Mouse (Mus musculus): ENCODE measurements around the gene Srrm1.
"Not testable (repeated sequence)": the region's sequence is repeated elsewhere in the genome, so short reads cannot be mapped to it uniquely, and the experiment has no call there.

The Srrm1 gene

DNA sequence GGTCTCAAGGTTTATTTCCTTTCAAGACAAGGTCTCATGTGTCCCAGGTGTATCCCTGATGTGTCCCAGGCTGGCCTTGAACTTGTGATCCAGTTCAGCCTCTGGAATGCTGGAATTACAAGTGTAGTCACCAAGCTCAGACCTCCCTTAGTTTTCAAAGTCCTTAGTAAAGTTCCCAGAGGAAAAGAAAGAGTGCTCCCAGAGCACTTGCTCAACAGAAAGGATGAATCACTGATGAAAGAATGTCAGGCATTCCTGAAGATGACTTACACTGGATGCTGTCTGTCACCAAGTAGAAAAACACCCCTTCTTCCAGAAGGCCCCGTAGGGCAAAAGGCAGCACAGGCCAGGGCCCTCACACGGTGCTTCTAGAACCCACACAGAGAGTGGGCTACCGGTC, 52.0 kb downstream of the Srrm1 start:
- DNase-seq (ENCODE audit: low spot score in 2 of 2): no peak

DNA sequence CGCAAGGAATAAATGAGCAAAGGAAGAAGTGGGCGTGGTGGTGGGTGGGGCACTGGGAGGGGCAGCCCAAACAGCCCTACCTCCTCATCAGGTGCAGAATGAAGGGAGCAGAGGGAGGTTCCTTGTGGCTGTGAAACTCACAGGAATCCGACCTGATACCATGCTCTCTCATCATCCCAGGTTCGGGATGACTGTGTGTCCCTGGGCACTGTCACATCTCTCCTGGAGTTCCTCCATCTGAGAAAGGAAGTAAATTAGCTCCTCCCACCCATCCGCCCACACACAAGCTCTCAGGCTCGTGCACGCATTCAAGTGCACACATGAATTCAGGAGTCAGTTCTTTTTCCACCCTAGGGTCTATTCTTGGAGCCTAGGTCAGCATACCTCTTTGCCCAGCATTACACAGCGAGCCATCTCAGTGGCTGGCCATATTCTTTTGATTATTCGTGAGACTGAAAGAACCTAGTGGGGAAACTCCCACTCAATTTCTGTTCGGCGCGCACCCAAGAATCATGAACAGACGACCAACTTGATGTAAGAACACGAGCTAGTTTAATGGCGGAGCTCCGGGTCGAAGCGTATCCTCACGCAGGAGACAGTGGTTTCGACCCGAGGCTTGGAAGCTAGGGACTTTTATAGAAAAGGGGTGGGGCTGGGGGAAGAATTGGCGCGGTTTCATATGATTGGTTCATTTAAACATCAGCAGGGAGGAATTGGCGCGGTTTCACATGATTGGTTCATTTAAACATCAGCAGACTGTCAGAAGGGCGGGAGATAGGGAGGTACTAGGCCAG, 52.7 kb downstream of the Srrm1 start:
- DNase-seq (ENCODE audit: low spot score in 2 of 2): no peak

DNA sequence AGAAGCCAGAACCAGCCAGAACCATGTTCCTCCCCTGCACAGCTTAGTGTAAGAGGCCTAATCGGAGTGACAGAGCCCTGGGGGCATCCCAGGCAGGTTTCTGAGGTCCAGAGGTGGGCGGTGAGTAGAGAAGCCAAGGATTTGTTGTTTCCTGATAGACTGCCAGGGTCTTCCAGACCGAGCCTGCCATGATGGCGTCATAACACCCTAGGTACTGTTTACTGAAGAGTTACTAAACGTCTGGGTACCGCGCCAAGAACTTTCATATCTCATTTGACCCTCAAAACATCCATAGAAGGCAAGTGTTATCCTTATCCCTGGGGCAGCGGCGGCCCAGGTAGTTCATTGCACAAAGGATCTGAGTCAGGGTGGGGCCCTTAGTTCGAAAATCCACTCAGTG, 54.4 kb downstream of the Srrm1 start:
- no peak for DNase-seq (ENCODE audit: low spot score in 2 of 2)

DNA sequence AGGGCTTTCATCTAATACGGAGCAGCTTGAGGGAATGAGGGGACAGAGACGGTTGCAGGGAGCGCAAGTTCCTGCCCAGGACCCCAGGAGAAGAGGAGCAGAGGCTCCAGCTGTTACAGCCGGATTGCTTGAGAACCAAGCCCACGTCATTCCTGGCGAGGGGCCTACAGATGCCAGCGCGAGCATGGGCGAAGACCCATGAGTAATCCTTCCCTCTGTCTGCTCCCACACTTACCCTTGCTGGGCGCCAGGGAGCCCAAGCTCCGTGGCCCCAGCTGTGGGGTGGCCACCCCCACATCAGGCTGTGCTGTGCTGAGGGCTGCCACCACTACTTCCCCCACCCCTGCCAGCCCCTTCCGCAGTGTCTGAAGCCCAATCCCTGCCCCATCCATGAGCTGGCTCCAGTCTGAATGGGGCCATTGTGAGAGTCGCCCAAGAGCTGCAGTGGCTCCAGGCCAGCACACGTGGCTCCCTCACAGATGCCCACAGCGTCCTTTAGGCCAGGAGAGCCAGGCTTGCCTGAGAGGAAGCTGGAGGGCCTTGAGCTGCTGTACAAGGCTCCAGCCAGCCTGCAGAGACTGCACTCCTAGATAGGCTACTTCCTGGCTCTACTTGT, 55.1 kb downstream of the Srrm1 start:
- DNase-seq (ENCODE audit: low spot score in 2 of 2): no peak

DNA sequence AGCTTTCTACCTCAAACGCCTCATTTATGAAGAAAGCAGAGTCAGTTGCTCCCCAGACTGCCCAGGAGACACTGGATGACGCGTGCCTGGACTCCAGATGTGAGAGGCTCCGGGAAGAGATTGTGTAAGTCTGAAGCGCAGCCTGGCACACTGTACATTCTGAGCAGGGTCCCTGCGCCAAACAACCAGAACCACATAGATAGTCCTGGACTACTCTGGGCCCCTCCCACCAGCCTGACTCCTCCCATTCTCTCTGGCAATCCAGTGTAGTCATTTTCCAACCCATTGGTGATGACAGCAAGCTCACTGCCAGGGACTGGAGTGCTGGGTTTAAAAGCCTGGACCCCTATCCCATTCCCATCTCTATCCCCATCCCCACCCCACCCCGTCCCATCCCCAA, 56.0 kb downstream of the Srrm1 start:
- DNase-seq (ENCODE audit: low spot score in 2 of 2): no peak

DNA sequence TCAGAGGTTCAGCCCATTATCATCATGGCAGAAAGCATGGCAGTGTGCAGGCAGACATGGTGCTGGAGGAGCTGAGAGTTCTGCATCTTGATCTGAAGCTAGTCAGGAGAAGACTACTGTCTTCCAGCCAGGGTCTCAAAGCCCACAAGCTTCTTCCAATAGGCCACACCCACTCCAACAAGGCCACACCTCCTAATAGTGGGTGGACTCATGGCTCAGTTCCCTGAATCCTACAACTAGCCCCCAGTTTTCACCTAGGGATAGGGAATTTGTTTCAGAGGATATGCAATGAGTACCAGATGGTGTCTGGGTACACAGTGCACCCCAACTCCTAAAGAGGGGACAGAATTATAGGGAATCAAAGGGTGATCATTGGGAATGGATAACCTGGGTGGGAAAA, 56.6 kb downstream of the Srrm1 start:
- DNase-seq (ENCODE audit: low spot score in 2 of 2): no peak

DNA sequence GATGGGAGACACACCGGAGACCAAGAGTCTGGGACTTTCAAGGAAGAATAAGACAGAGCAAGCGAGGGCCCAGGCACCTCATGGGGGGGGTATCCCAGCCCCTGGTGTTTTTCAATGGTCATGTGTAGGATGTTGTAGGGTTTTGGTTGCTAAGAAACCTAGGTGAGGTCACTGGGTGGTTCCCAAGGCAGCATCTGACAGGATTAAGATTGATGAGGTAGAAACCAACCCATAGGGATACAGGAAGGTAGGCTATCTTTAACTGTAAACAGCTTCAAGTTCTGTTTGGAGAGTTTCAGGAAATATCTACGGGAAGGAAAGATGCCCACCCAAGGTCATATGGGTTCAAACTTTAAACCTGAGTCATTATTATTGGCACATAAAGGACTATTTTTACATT, 59.3 kb downstream of the Srrm1 start:
- no peak for DNase-seq (ENCODE audit: low spot score in 2 of 2)

DNA sequence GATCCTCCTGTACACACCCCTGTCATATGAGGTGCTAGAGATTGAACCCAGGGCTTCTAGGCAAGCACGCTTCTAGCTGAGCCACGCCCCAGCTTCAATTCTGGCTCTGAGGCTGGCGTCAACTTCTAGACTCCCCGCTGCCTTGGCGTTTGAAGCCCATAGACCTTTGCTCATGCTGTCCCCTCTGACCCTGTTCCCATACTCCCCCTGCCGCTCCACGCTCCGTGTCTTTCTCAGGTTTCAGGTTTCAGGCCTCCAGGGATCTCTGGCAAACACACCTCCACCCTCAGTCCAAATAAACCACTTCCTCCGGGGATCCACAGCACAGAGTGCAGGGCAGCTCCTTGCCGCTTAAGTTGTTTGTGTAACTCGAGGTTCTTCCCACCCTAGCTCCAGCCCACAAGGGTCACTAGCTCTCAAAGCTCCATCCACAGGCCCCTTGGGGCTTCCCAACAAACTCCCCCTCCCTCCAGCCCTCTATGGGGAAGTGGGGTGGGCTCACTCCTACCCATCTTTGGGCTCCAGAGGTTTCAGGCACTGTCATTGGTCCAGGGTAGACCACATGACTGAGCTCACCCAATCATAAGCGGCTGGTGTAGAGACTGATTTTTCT, 60.5 kb downstream of the Srrm1 start:
- peak in 1 of 2 experiments; percentile 19 for DNase-seq (ENCODE audit: low spot score in 2 of 2)

DNA sequence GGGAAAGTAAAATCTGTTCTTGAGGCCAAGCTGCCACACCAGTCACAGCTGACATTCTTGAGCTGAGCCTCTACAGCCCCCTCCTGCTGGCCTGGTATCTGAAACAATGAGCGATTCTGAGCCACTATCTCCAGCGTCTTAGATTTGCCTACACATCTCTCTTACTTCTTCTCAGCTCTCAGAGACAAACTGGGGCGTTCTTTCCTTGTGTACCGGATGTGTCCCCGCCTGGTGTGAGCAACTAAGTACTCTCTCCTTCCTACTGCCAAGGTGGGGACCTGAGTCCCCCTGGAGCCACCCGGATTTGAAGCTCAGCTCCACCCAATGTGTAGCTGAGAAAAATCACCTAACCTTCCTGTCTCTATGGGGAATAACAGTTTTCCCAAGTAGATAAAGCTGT, 61.3 kb downstream of the Srrm1 start:
- no peak for DNase-seq (ENCODE audit: low spot score in 2 of 2)

DNA sequence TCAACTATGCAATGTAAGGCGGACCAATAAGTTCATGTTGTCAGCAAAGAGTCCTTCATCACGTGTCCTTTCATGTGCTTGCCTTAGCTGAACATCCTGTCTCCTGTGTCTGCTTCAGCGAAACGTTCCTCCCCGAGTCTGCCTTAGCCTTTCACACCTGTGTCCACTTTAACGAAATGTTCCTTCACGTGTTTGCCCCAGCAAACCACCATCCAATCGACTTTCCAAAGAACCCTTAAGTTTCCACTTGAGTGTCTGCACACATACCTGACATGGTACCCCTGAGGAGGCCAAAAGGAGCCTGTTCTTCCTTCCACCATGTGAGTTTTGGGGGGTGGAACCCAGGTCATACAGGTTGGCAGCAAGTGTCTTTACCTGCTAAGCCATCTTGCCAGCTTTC, 61.9 kb downstream of the Srrm1 start:
- DNase-seq (ENCODE audit: low spot score in 2 of 2): no peak

DNA sequence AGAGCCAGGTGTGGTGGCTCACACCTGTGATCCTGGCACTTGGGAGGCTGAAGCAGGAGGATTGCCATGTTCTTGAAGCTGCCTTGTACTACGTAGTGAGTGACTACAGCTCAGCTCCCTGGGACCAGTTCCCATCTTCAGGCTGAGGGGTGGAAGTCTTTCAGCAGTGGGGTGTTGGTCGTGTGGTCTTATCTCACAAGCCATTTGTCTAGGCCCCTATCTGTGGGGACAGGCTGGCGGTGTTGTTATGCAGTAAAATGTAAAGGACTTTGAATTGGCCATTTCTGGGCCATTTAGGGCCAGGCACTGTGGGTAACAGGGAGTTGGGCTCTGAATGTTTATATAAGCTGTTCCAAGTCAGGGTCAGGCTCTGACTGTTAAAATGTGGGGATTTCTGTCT, 65.1 kb downstream of the Srrm1 start:
- no peak for DNase-seq (ENCODE audit: low spot score in 2 of 2)

DNA sequence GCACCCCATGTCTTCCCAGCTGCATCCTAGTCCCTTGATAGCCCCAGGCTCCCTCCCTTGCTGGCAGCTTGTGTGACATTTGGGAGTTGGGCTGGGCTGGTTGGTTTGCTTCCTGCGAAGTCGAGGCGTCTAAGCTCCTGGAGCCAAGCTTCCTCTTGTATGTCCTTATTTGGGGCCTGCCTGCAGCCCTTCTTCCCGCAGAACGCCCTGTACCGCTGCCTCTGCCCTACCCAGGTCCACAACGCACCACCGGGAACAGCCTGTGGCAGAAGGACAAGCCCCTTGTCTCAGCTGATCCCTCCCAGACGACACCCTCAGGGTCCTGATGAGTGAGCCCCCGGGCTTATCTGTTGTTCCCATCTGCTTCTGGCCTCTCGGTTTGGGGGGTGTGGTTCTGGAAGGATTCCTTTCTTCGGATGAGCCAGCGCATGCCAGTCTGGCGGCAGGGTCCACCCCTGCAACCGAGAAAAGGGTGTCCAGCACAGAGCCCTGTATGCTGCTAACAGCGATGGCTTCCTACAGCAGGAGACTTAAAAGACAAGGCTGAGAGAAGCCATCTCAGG, 66.2 kb downstream of the Srrm1 start:
- no peak for DNase-seq (ENCODE audit: low spot score in 2 of 2)

DNA sequence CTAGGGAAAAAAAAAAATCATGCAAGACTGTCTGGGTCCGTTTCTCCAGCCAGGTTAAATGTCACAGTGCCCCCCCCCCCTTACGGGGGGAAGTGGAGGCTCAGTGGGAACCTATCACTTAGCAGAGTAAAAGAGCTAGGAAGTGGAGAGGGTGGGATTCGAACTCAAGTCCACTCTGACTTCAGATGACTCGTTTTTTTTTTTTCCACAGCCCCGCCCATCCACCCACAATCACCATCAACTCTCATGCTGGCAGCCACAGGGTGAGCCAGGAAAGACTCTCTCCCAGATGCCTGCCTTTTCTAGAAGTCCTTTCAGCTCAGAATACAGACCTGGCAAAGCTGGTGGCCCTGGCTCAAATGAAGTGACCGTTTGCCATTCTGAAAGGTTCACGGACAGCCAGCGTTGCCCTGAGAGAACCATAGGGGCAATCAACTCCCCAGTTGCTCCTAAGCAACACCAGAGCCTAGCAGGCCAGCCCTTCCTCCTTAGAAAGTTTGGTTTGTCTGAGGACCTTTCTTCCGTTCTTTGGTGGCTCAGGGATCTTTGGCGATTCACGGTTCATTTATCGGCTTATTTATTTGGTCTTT, 67.0 kb downstream of the Srrm1 start:
- DNase-seq (ENCODE audit: low spot score in 2 of 2): no peak

DNA sequence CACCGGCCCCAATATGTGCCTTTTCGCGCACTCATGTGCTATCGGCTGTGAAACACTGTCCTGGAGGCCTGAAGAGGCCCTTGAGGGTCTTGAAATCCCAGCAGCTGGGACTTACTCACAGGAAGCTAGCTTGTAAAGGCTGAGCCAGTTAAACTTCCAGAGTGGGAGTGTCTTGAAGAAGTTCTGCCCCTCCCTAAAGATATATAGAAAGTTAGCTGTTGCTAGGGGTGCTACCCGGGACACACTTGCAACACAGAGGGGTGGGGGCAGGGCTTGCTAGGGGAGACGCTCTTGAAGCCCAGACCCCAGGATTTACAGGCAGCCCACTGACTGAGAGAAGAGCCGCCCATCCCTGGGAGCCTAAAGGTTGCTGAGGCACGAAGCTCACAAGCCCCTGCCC, 67.7 kb downstream of the Srrm1 start:
- no peak for DNase-seq (ENCODE audit: low spot score in 2 of 2)

DNA sequence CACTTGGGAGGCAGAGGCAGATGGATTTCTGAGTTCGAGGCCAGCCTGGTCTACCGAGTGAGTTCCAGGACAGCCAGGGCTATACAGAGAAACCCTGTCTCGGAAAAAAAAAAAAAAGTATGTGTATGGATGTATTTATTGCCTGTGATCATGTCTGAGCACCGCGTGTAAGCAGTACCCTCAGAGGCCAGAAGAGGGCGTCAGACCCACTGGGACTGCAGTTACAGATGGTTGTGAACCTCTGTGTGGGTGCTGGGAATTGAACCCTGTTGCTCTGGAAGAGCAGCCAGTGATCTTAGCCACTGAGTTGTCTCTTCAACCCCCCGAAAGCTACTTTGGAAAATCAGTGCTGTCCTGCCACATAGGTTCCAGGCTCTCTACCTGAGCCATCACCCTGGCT, 69.2 kb downstream of the Srrm1 start:
- no peak for DNase-seq (ENCODE audit: low spot score in 2 of 2)

DNA sequence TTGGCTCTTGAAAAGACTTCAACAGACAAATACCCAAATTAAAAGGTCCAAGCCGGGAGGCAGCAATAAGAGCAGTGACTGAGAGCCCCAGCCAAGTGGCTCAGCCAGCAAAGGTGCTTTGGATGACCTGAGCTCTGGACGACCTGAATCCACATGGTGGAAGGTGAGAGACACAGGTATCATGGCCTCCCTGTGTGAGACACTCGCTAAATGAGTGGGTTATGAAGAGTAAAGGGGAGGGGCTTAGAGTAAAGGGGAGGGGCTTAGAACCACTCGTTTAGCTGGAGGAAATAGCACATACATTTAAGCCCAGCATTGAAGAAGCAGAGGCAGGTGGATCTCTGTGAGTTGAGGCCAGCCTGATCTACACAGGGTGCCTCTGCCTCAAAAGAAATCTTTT, 69.7 kb downstream of the Srrm1 start:
- no peak for DNase-seq (ENCODE audit: low spot score in 2 of 2)

DNA sequence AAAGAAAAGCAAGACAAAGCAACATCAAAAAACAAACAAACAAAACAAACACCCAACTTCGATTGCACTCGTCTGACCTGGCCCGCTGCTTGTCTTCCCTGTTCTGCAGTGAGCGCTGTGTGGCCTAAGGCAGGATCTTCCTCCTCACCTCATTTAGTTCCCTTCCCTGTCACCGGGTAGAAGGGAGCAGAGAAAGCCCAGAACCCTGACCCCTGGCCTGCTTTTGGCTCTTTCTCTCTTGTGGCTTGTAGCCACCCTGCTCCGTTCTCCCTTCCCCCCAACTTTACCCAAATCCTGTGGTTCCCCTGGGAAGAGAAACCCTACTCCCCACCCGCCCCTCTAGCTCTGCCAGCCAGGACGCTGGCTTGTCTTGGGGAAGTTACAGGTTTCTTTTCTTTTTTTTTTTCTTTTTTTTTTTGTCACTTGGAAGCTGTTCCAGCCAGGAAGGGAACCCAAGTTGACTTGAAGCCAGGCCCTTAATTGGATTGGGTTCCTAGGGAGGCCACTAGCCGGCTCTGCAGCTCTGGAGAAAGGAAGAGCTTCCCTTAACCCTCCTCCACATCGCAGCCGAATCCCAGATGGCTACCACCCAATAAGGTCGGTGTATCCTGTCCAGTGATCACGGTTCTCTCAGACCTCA, 70.3 kb downstream of the Srrm1 start:
- DNase-seq (ENCODE audit: low spot score in 2 of 2): no peak

DNA sequence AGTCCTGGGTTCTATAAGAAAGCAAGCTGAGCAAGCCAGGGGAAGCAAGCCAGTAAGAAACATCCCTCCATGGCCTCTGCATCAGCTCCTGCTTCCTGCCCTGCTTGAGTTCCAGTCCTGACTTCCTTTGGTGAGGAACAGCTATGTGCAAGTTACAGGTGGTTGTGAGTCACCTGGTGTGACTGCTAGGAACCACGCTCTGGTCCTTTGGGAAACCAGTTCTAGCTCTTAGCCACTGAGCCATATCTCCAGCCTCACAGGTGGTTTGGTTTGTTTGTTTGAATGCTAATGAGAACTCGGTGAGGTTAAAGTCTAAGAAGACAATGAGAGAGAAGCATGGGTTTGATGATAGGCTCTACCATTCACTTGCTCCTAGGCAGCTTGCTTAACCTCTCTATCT, 73.1 kb downstream of the Srrm1 start:
- DNase-seq (ENCODE audit: low spot score in 2 of 2): not testable (repeated sequence)

DNA sequence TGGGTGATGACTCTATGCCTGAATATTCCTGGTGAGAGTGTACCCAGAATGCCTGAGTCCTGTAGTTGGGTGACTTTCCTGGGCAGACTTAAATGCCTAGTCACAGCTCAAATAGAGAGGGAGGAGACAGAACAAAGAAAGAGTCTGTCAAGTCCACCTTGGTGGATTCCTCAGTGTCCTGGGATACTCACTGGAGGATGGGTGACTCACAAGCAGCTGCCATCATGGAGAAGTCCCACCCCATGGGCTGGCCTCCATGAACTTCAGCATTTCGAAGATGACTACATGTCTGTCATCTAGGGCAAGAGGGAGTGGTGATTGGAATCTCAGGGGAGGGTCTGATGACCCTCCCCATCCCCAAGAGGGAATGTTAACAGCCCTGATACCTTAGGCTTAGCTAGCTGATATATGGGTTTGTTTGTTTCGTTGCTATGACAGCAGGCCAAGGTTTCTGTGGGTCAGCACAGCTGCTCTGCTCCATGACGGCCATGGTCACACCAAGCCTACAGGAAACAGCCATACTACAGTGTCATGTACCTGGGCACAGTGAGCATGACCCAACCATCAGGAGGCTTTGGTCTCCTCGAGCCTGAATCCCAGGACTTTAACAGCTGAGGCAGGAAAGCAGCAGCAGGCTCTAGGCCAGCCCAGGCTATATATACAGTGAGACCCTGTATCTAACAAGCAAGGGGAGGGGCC, 76.3 kb downstream of the Srrm1 start:
- no peak for DNase-seq (ENCODE audit: low spot score in 2 of 2)

DNA sequence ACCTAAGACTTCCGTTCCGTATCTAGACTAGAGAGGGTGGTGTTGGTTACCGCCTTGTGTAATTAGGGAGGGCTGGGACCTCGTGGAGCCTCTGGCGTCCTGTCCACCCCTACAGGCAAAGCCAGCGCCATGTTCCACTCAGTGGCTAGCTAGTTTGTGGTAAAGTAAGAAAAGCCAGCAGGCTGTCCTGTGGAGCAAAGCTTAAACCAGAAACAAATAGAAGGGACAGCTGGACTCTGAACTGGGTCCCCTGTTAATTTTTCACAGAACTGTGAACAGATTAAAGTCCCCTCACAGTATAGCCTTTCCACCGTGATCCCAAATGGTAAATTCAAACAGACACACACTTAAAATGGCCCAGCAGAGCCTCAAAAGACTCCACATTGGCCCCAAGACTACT, 78.4 kb downstream of the Srrm1 start:
- no peak for DNase-seq (ENCODE audit: low spot score in 2 of 2)

DNA sequence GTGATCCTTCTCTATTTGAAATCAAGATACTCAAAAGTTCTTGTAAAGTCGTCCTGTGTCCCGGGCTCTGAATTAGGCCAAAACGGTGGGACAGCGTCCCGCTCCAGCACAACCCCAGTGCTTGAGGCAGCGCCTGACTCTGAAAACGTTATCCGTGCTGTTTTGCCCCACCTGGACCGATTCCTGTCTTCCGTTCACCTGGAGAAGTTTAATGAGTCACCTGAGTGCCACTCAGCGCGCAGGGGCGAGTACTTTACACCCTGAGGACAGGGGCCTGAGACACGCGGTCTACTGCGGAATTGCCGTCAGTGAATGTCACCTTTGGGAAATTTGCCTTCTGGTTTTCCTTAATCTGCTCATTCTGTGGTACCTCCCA, 79.8 kb downstream of the Srrm1 start:
- DNase-seq (ENCODE audit: low spot score in 2 of 2): no peak

Data from thymus, postnatal 10 days (tissue).